Mouse (Mus musculus) embryonic fibroblast, embryonic 13.5 days (primary cell): ENCODE measurements around the gene Hoxa13.

Source experiments
- CTCF ChIP-seq: IDR thresholded peaks from 2 replicates; pipeline ENCODE4 v1.5.1; 2011; ENCODE audit warnings: mild to moderate bottlenecking, control low read depth, low read length, moderate library complexity, borderline replicate concordance; ENCODE audit not compliant: insufficient read depth
- POLR2A ChIP-seq: IDR thresholded peaks from 2 replicates; pipeline ENCODE4 v1.6.1; 2011; ENCODE audit warnings: low read depth, mild to moderate bottlenecking, control low read depth, low read length, moderate library complexity

DNA sequence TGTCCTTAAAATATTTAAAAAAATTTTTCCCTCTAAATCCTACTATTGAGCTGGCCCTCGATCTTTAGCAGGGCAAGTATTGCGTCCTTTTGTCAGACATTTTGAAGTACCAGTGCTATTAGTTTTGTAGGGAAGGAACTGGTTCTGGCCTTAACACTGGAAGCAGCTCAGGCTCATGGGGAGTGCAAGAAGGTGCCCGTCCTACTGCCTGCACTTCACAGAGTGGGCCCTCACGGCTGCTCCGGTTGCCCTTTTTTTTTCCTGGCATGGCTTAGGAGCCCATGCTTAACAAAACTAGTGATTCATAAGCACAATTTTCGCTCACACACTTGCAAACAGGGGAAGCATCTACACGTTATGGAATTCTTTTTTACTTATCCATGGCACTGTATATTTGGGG, 21.7 kb downstream of the Hoxa13 start:
- TF ChIP-seq CTCF (no peak), POLR2A (no peak)
